Mouse (Mus musculus) forebrain, embryonic 14.5 days (tissue): ENCODE data around the gene Ykt6. TPM values are rescaled to one million over a fixed set of nuclear protein-coding genes. Genes with fewer than 3 reads are reported as not detected.

Experiments
- ATAC-seq: fragments of 200-750 bp; cut with Nextera tagmentation; 2 replicates; pipeline ENCODE4 v1.8.0; 2017; ENCODE audit warnings: mild to moderate bottlenecking, moderate library complexity
- DNase-seq: peaks from one replicate; pipeline ENCODE4 v3.0.0-alpha.2; 2015; ENCODE audit warnings: low spot score
- H3K27ac ChIP-seq: fragments of 300-500 bp; sonication (generic); 2 replicates; pipeline ENCODE4 v1.5.1; 2014; ENCODE audit warnings: low read depth, mild to moderate bottlenecking, control low read depth, low read length, moderate library complexity
- H3K27me3 ChIP-seq: fragments of 300-500 bp; sonication (generic); replicated peaks from 2 replicates; pipeline ENCODE4 v1.6.1; 2014; ENCODE audit warnings: low read length, control low read depth, mixed read lengths; ENCODE audit not compliant: control insufficient read depth, insufficient read depth
- H3K36me3 ChIP-seq: fragments of 300-500 bp; sonication (generic); 2 replicates; pipeline ENCODE4 v1.6.1; 2014; ENCODE audit warnings: low read length, control low read depth; ENCODE audit not compliant: control insufficient read depth, insufficient read depth
- H3K4me1 ChIP-seq: fragments of 300-500 bp; sonication (generic); 2 replicates; pipeline ENCODE4 v1.6.1; 2014; ENCODE audit warnings: antibody characterized with exemption, low read length, control low read depth; ENCODE audit not compliant: control insufficient read depth, insufficient read depth
- H3K4me2 ChIP-seq: fragments of 300-500 bp; sonication (generic); 2 replicates; pipeline ENCODE4 v1.6.1; 2014; ENCODE audit warnings: mild to moderate bottlenecking, control low read depth, low read length
- H3K4me3 ChIP-seq: fragments of 300-500 bp; sonication (generic); 2 replicates; pipeline ENCODE4 v1.5.1; 2014; ENCODE audit warnings: low read depth, low read length, control low read depth
- H3K9ac ChIP-seq: fragments of 300-500 bp; sonication (generic); 2 replicates; pipeline ENCODE4 v1.6.1; 2014; ENCODE audit warnings: mild to moderate bottlenecking, low read length, control low read depth, moderate library complexity
- H3K9me3 ChIP-seq: fragments of 300-500 bp; sonication (generic); replicated peaks from 2 replicates; pipeline ENCODE4 v1.6.1; 2016; ENCODE audit warnings: low read length, control low read depth, mixed read lengths; ENCODE audit not compliant: control insufficient read depth
- WGBS: fragments of 180-500 bp; shearing (Covaris S2); extraction: QIAGEN DNeasy Blood & Tissue Kit; methylation state at CpG from one replicate; pipeline ENCODE4 v1.1.7; 2014; 5-methylcytosine and 5-hydroxymethylcytosine counted together
- polyA plus RNA-seq: library from polyadenylated mRNA; unstranded; fragments of >200 nt; fragmentation: Nextera tagmentation; extraction: Ambion mirVana; gene quantifications from 2 replicates; pipeline ENCODE4 v1.2.1, GENCODE M21; 2014

Gene Ykt6
- polyA plus RNA-seq, 1 experiment from 2014 or later = 46.3 TPM

- Histone ChIP-seq H3K4me1 (peaks cover 14% of the 10 kb centered on the region), H3K9me3 (no peaks in the 10 kb centered on the region), H3K9ac (peak overlapping the region; percentile 84), H3K36me3 (peaks cover 6% of the 10 kb centered on the region), H3K4me2 (peak overlapping the region; percentile 80), H3K27ac (peak overlapping the region; percentile 79), H3K27me3 (no peaks in the 10 kb centered on the region), H3K4me3 (peak overlapping the region; percentile 72)
- ATAC-seq (peak; percentile 64), DNase-seq (peak; percentile 57)
- WGBS = 7% methylated on average over 7 of the region's 7 CpGs
Observed at GRCm38 (mm10) chr11:5954965-5955504, 458 bp upstream of the Ykt6 start.

GRCm38 (mm10) chr11:5960051-5960450 lies 4.6 kb downstream of the Ykt6 start:
- H3K36me3 ChIP-seq = peaks cover 54% of the 10 kb centered on the region
- no peaks in the 10 kb centered on the region for H3K9me3 ChIP-seq
- no peak overlapping the region for H3K4me2 ChIP-seq
- peak; percentile 15 for DNase-seq
- peaks cover 10% of the 10 kb centered on the region for H3K4me1 ChIP-seq
- H3K27me3 ChIP-seq = no peaks in the 10 kb centered on the region
- H3K9ac ChIP-seq = no peak overlapping the region
- H3K4me3 ChIP-seq = no peak overlapping the region
- H3K27ac ChIP-seq = no peak overlapping the region
- ATAC-seq = no peak
- 76% methylated on average over 2 of the region's 2 CpGs for WGBS

- Histone ChIP-seq H3K9ac (no peak overlapping the region), H3K4me1 (no peaks in the 10 kb centered on the region), H3K4me3 (no peak overlapping the region), H3K36me3 (peaks cover 92% of the 10 kb centered on the region), H3K27me3 (no peaks in the 10 kb centered on the region), H3K4me2 (no peak overlapping the region), H3K9me3 (no peaks in the 10 kb centered on the region), H3K27ac (no peak overlapping the region)
- 83% methylated on average over 11 of the region's 11 CpGs for WGBS
- no peak for ATAC-seq
- DNase-seq = no peak
Observed at GRCm38 (mm10) chr11:5965865-5966264, 10.4 kb downstream of the Ykt6 start.

- Histone ChIP-seq H3K4me2 (no peak overlapping the region), H3K27me3 (no peaks in the 10 kb centered on the region), H3K36me3 (peaks cover 86% of the 10 kb centered on the region), H3K9ac (no peak overlapping the region), H3K27ac (no peak overlapping the region), H3K4me1 (no peaks in the 10 kb centered on the region), H3K9me3 (no peaks in the 10 kb centered on the region), H3K4me3 (no peak overlapping the region)
- DNase-seq (no peak), ATAC-seq (no peak)
- WGBS = 88% methylated on average over 3 of the region's 3 CpGs
Observed at GRCm38 (mm10) chr11:5966751-5967150, 11.3 kb downstream of the Ykt6 start.

DNA sequence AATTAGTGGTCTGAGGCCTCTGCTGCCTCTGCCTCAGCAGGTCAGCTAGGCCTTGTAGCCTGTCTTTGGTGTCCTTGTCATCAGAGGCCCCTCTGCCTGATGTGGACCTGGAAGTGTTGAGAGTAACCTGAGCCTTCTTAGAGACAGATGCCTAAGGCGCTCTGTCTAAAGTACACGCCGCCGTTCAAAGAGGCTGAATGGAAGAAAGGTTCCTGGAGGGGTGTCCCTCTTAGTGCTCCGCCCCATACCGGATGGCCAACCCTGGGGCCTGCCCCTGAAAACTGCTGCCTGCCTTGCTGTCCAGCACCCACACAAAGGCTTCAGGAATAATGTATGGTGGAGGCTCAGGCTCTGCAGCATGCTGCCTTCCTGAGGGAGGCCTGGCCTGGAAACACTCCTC lies 12.7 kb downstream of the Ykt6 start:
- Histone ChIP-seq H3K36me3 (peaks cover 75% of the 10 kb centered on the region), H3K27ac (no peak overlapping the region), H3K4me2 (no peak overlapping the region), H3K4me1 (no peaks in the 10 kb centered on the region), H3K27me3 (no peaks in the 10 kb centered on the region), H3K4me3 (no peak overlapping the region), H3K9ac (no peak overlapping the region), H3K9me3 (no peaks in the 10 kb centered on the region)
- no peak for DNase-seq
- whole genome bisulfite sequencing = 70% methylated on average over 6 of the region's 6 CpGs
- ATAC-seq = no peak

GRCm38 (mm10) chr11:5971202-5971601 lies 15.7 kb downstream of the Ykt6 start:
- ATAC-seq = no peak

GRCm38 (mm10) chr11:5973151-5973550 lies 17.7 kb downstream of the Ykt6 start:
- H3K27me3 ChIP-seq = no peaks in the 10 kb centered on the region
- H3K4me3 ChIP-seq = no peak overlapping the region
- DNase-seq = no peak
- no peak overlapping the region for H3K9ac ChIP-seq
- no peak overlapping the region for H3K27ac ChIP-seq
- 59% methylated on average over 7 of the region's 7 CpGs for WGBS
- no peak for ATAC-seq
- peaks cover 29% of the 10 kb centered on the region for H3K36me3 ChIP-seq
- H3K4me2 ChIP-seq = no peak overlapping the region
- H3K4me1 ChIP-seq = no peaks in the 10 kb centered on the region
- no peaks in the 10 kb centered on the region for H3K9me3 ChIP-seq

More at GRCm38 (mm10) chr11:5971202-5971601, 15.7 kb downstream of the Ykt6 start:
- WGBS = 70% methylated on average over 7 of the region's 7 CpGs
- H3K27ac ChIP-seq = no peak overlapping the region
- no peaks in the 10 kb centered on the region for H3K9me3 ChIP-seq
- no peak overlapping the region for H3K4me2 ChIP-seq
- no peak for DNase-seq
- no peaks in the 10 kb centered on the region for H3K4me1 ChIP-seq
- H3K4me3 ChIP-seq = no peak overlapping the region
- no peaks in the 10 kb centered on the region for H3K27me3 ChIP-seq
- H3K36me3 ChIP-seq = peaks cover 48% of the 10 kb centered on the region
- no peak overlapping the region for H3K9ac ChIP-seq

- ATAC-seq (no peak), DNase-seq (no peak)
- WGBS = 78% methylated on average over 6 of the region's 6 CpGs
- Histone ChIP-seq H3K9me3 (no peaks in the 10 kb centered on the region), H3K9ac (no peak overlapping the region), H3K27me3 (no peaks in the 10 kb centered on the region), H3K4me3 (no peak overlapping the region), H3K27ac (no peak overlapping the region), H3K4me2 (no peak overlapping the region), H3K36me3 (peaks cover 20% of the 10 kb centered on the region), H3K4me1 (no peaks in the 10 kb centered on the region)
Observed at GRCm38 (mm10) chr11:5974053-5974452, 18.6 kb downstream of the Ykt6 start.

- no peak for ATAC-seq
- WGBS = 37% methylated on average over 2 of the region's 2 CpGs
Observed at GRCm38 (mm10) chr11:5975068-5975467, 19.6 kb downstream of the Ykt6 start.

More at GRCm38 (mm10) chr11:5975068-5975467, 19.6 kb downstream of the Ykt6 start:
- H3K4me1 ChIP-seq = no peaks in the 10 kb centered on the region
- H3K4me3 ChIP-seq = no peak overlapping the region
- DNase-seq = no peak
- peaks cover 14% of the 10 kb centered on the region; the same call in 1 of the 2 replicates for H3K36me3 ChIP-seq
- H3K9me3 ChIP-seq = no peaks in the 10 kb centered on the region
- H3K4me2 ChIP-seq = no peak overlapping the region
- H3K27ac ChIP-seq = no peak overlapping the region
- no peaks in the 10 kb centered on the region for H3K27me3 ChIP-seq
- no peak overlapping the region for H3K9ac ChIP-seq
